Mouse (Mus musculus): ENCODE results near the gene Maneal. TPM values are rescaled to one million over a fixed set of nuclear protein-coding genes. Genes with fewer than 3 reads are reported as not detected.

The Maneal gene
- total RNA-seq, 1 experiment from 2014 or later: not detected

- no peak for ATAC-seq (replicated peaks in 1 of 2; ENCODE audit: insufficient read depth in 1 of 2, low FRiP score in 2 of 2, low TSS enrichment in 1 of 2, low read depth in 1 of 2, poor library complexity in 2 of 2, severe bottlenecking in 2 of 2)
Measured at GRCm38 (mm10) chr4:124856294-124856693, 5.7 kb downstream of the Maneal start.

- ATAC-seq (replicated peaks in 1 of 2; ENCODE audit: insufficient read depth in 1 of 2, low FRiP score in 2 of 2, low TSS enrichment in 1 of 2, low read depth in 1 of 2, poor library complexity in 2 of 2, severe bottlenecking in 2 of 2): peak; percentile 13 to 56; a peak in 3 of 4 replicates
Measured at GRCm38 (mm10) chr4:124850933-124851658, 10.9 kb downstream of the Maneal start, which contains the start of gene 1110065P20Rik. Gene 1110065P20Rik (minus strand): TSS chr4:124851196.

- peak; percentile 53 to 73 for ATAC-seq (replicated peaks in 1 of 2; ENCODE audit: insufficient read depth in 1 of 2, low FRiP score in 2 of 2, low TSS enrichment in 1 of 2, low read depth in 1 of 2, poor library complexity in 2 of 2, severe bottlenecking in 2 of 2)
Measured at GRCm38 (mm10) chr4:124850261-124850913, 11.6 kb downstream of the Maneal start, which contains the start of gene Yrdc. Gene Yrdc (plus strand): TSS chr4:124850679.

GRCm38 (mm10) chr4:124849631-124850260 is 12.2 kb downstream of the Maneal start:
- no peak for ATAC-seq (replicated peaks in 1 of 2; ENCODE audit: insufficient read depth in 1 of 2, low FRiP score in 2 of 2, low TSS enrichment in 1 of 2, low read depth in 1 of 2, poor library complexity in 2 of 2, severe bottlenecking in 2 of 2)

- ATAC-seq (replicated peaks in 1 of 2; ENCODE audit: insufficient read depth in 1 of 2, low FRiP score in 2 of 2, low TSS enrichment in 1 of 2, low read depth in 1 of 2, poor library complexity in 2 of 2, severe bottlenecking in 2 of 2): peak; percentile 56 to 67
Measured at GRCm38 (mm10) chr4:124847573-124847972, 14.4 kb downstream of the Maneal start.

- peak; percentile 72 to 77; a peak in 3 of 4 replicates for ATAC-seq (replicated peaks in 1 of 2; ENCODE audit: insufficient read depth in 1 of 2, low FRiP score in 2 of 2, low TSS enrichment in 1 of 2, low read depth in 1 of 2, poor library complexity in 2 of 2, severe bottlenecking in 2 of 2)
Measured at GRCm38 (mm10) chr4:124843493-124843892, 18.5 kb downstream of the Maneal start.

GRCm38 (mm10) chr4:124840998-124841397 is 21.0 kb downstream of the Maneal start:
- no peak for ATAC-seq (replicated peaks in 1 of 2; ENCODE audit: insufficient read depth in 1 of 2, low FRiP score in 2 of 2, low TSS enrichment in 1 of 2, low read depth in 1 of 2, poor library complexity in 2 of 2, severe bottlenecking in 2 of 2)

- ATAC-seq (replicated peaks in 1 of 2; ENCODE audit: insufficient read depth in 1 of 2, low FRiP score in 2 of 2, low TSS enrichment in 1 of 2, low read depth in 1 of 2, poor library complexity in 2 of 2, severe bottlenecking in 2 of 2): no peak
Measured at GRCm38 (mm10) chr4:124838035-124838700, 23.8 kb downstream of the Maneal start.

- ATAC-seq (replicated peaks in 1 of 2; ENCODE audit: insufficient read depth in 1 of 2, low FRiP score in 2 of 2, low TSS enrichment in 1 of 2, low read depth in 1 of 2, poor library complexity in 2 of 2, severe bottlenecking in 2 of 2): no peak
Measured at GRCm38 (mm10) chr4:124832796-124833195, 29.2 kb downstream of the Maneal start.

- no peak for ATAC-seq (replicated peaks in 1 of 2; ENCODE audit: insufficient read depth in 1 of 2, low FRiP score in 2 of 2, low TSS enrichment in 1 of 2, low read depth in 1 of 2, poor library complexity in 2 of 2, severe bottlenecking in 2 of 2)
Measured at GRCm38 (mm10) chr4:124829671-124830070, 32.3 kb downstream of the Maneal start.

GRCm38 (mm10) chr4:124825371-124825965 is 36.5 kb downstream of the Maneal start:
- ATAC-seq (replicated peaks in 1 of 2; ENCODE audit: insufficient read depth in 1 of 2, low FRiP score in 2 of 2, low TSS enrichment in 1 of 2, low read depth in 1 of 2, poor library complexity in 2 of 2, severe bottlenecking in 2 of 2): no peak

GRCm38 (mm10) chr4:124824967-124825366 is 37.0 kb downstream of the Maneal start:
- no peak for ATAC-seq (replicated peaks in 1 of 2; ENCODE audit: insufficient read depth in 1 of 2, low FRiP score in 2 of 2, low TSS enrichment in 1 of 2, low read depth in 1 of 2, poor library complexity in 2 of 2, severe bottlenecking in 2 of 2)

- no peak for ATAC-seq (replicated peaks in 1 of 2; ENCODE audit: insufficient read depth in 1 of 2, low FRiP score in 2 of 2, low TSS enrichment in 1 of 2, low read depth in 1 of 2, poor library complexity in 2 of 2, severe bottlenecking in 2 of 2)
Measured at GRCm38 (mm10) chr4:124818832-124819231, 43.1 kb downstream of the Maneal start.

- peak; percentile 50 to 56; a peak in 2 of 4 replicates for ATAC-seq (replicated peaks in 1 of 2; ENCODE audit: insufficient read depth in 1 of 2, low FRiP score in 2 of 2, low TSS enrichment in 1 of 2, low read depth in 1 of 2, poor library complexity in 2 of 2, severe bottlenecking in 2 of 2)
Measured at GRCm38 (mm10) chr4:124817803-124818202, 44.2 kb downstream of the Maneal start.

GRCm38 (mm10) chr4:124815901-124816300 is 46.1 kb downstream of the Maneal start:
- no peak for ATAC-seq (replicated peaks in 1 of 2; ENCODE audit: insufficient read depth in 1 of 2, low FRiP score in 2 of 2, low TSS enrichment in 1 of 2, low read depth in 1 of 2, poor library complexity in 2 of 2, severe bottlenecking in 2 of 2)

GRCm38 (mm10) chr4:124811347-124811975 is 50.5 kb downstream of the Maneal start:
- no peak for ATAC-seq (replicated peaks in 1 of 2; ENCODE audit: insufficient read depth in 1 of 2, low FRiP score in 2 of 2, low TSS enrichment in 1 of 2, low read depth in 1 of 2, poor library complexity in 2 of 2, severe bottlenecking in 2 of 2)

GRCm38 (mm10) chr4:124810056-124810455 is 51.9 kb downstream of the Maneal start:
- no peak for ATAC-seq (replicated peaks in 1 of 2; ENCODE audit: insufficient read depth in 1 of 2, low FRiP score in 2 of 2, low TSS enrichment in 1 of 2, low read depth in 1 of 2, poor library complexity in 2 of 2, severe bottlenecking in 2 of 2)
